Comparison of ENCODE assay signal across 8 mouse cellular contexts in the genomic region with DNA sequence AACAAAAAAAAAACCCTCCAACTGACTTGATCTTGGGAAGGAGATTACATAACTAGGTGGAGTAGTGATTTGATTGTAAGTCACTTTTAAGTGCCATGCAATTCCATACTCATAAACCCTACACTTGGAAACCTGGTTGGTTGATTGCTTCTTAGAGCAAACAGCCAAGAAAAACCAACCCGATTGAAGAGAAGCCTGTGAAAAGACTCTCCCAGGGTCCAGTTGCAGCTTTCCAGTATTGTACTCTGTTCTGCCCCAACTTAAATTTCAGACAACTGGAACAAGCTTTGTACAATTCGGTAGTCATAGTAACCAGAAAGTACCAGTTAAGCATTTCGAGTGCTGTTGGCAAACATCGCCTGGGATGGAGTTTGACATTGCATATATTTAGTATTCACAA. TPM values are rescaled to one million over a fixed set of nuclear protein-coding genes. Genes with fewer than 3 reads are reported as not detected.
DNase-seq lines count a peak whose midpoint lies in the region; ATAC-seq lines count a peak whose summit lies in the region.

No protein-coding gene starts in this region.

- H3K27ac ChIP-seq in heart, embryonic 14.5 days (replicated peaks in 1 of 2; ENCODE audit: control insufficient read depth in 1 of 2, insufficient read depth in 1 of 2, low read depth in 2 of 2, low read length in 2 of 2), result peak overlapping the region; percentile 70 to 94; a peak in 3 of 4 replicates

- no peaks in the 10 kb centered on the region for H3K9me3 ChIP-seq in heart, embryonic 14.5 days (ENCODE audit: control insufficient read depth, low read length)

- H3K27me3 ChIP-seq in heart, embryonic 14.5 days (ENCODE audit: control insufficient read depth, insufficient read depth, low read length), result no peaks in the 10 kb centered on the region

- H3K4me2 ChIP-seq in heart, embryonic 14.5 days (ENCODE audit: low read length), result peak overlapping the region; percentile 90

- H3K9ac ChIP-seq in heart, embryonic 14.5 days (ENCODE audit: low read length), result peak overlapping the region; percentile 98

- peaks cover 24% of the 10 kb centered on the region for H3K36me3 ChIP-seq in heart, embryonic 14.5 days (ENCODE audit: control insufficient read depth, insufficient read depth, low read length)

- H3K4me1 ChIP-seq in heart, embryonic 14.5 days (ENCODE audit: control insufficient read depth in 2 of 2, insufficient read depth in 2 of 2, low read length in 2 of 2), result peaks cover 0 to 16% of the 10 kb centered on the region in 2 experiments; a peak in 2 of 4 replicates

- no peak for ATAC-seq in heart, embryonic 14.5 days (ENCODE audit: insufficient number of reproducible peaks, insufficient read depth, low FRiP score, low read depth)

- peak overlapping the region; percentile 86 to 97 for H3K4me3 ChIP-seq in heart, embryonic 14.5 days (ENCODE audit: control insufficient read depth in 1 of 2, insufficient read depth in 1 of 2, low read depth in 1 of 2, low read length in 2 of 2)

- WGBS in heart, embryonic 14.5 days, result 39% methylated on average over 4 of the region's 4 CpGs

- no peak for DNase-seq in heart, adult 9 months (ENCODE audit: low spot score in 2 of 2)
- DNase-seq in MN1 (ENCODE audit: low spot score), result peak; percentile 21
- DNase-seq in forelimb bud, embryonic 11.5 days (ENCODE audit: low read depth, low spot score), result peak; percentile 28
- peak; percentile 21 for DNase-seq in lung, postnatal 14 days
- DNase-seq in ovary, postnatal 36 days (ENCODE audit: low spot score), result no peak
- DNase-seq in adrenal gland, adult 18-20 months (ENCODE audit: low spot score in 2 of 2), result no peak
- DNase-seq in urinary bladder, postnatal 4 days (ENCODE audit: low spot score in 2 of 2), result no peak

RNA-seq across cellular contexts. Expression of gene Lin7c, which starts 0.8 kb away (rescaled TPM):
- polyA plus RNA-seq in heart, embryonic 14.5 days (2014; fragmentation: Nextera tagmentation; extraction: Ambion mirVana), result 43.0 and 44.3 TPM in 2 replicates
- 10 to 100 TPM; 79.1 to 95.9 TPM for total RNA-seq in adrenal gland, adult 18-20 months (2021)

RNA-seq across cellular contexts. Expression of gene Lgr4, which starts 26.0 kb away (rescaled TPM):
- 19.3 and 20.8 TPM in 2 replicates for polyA plus RNA-seq in heart, embryonic 14.5 days (2014; fragmentation: Nextera tagmentation; extraction: Ambion mirVana)
- total RNA-seq in adrenal gland, adult 18-20 months (2021), result 100 to 1,000 TPM; 106 to 208 TPM

Comparison
In these comparisons a context has a peak if more than half of its experiments do, and no peak if none do; other contexts are left out.
1. DNase-seq: peak in MN1 (single experiment), forelimb bud, embryonic 11.5 days (single experiment) and lung, postnatal 14 days (single experiment); none in heart, adult 9 months (0 of 2), ovary, postnatal 36 days (single experiment), adrenal gland, adult 18-20 months (0 of 2) and urinary bladder, postnatal 4 days (0 of 2).